Mouse (Mus musculus) heart, postnatal 14 days (tissue): Measurements from ENCODE around the gene Filip1. TPM values are rescaled to one million over a fixed set of nuclear protein-coding genes. Genes with fewer than 3 reads are reported as not detected.

Experiments used
- DNase-seq, 2 experiments: peaks; one replicate each; pipeline ENCODE4 v3.0.0; 2021 to 2022
- intact Hi-C: fragments of 180-260 bp; cut with DNase I; formaldehyde crosslinking; loops from one replicate; pipeline ENCODE4 v1.15.1; 2025
- total RNA-seq, 2 experiments: library from RNA; stranded (reverse); gene quantifications; 2 replicates each; pipeline ENCODE4 v1.2.3; 2021

Gene Filip1
- total RNA-seq, 2 experiments from 2014 or later: 117 to 120 TPM

GRCm38 (mm10) chr9:79920540-79920933 lies 92.1 kb downstream of the Filip1 start:
- intact Hi-C loops: loop anchor here (5.0 kb wide), 1 partner anchor 113 kb away; no protein-coding TSS in a partner anchor
- no peak for DNase-seq

- intact Hi-C loops: loop anchor here (5.0 kb wide), 2 partner anchors 57 to 113 kb away; no protein-coding TSS in a partner anchor
- DNase-seq: peak in 1 of 2 experiments; percentile 15
Measured at GRCm38 (mm10) chr9:79919750-79920539, 92.7 kb downstream of the Filip1 start.

GRCm38 (mm10) chr9:79919303-79919721 lies 93.3 kb downstream of the Filip1 start:
- intact Hi-C loops: loop anchor here (5.0 kb wide), 1 partner anchor 58 kb away; no protein-coding TSS in a partner anchor

GRCm38 (mm10) chr9:79918325-79919117 lies 94.1 kb downstream of the Filip1 start:
- DNase-seq: no peak
- intact Hi-C loops: loop anchor here (5.0 kb wide), 1 partner anchor 59 kb away; no protein-coding TSS in a partner anchor

More at GRCm38 (mm10) chr9:79919303-79919721, 93.3 kb downstream of the Filip1 start:
- DNase-seq: no peak

- intact Hi-C loops: no loop called here
- no peak for DNase-seq
Measured at GRCm38 (mm10) chr9:79914276-79914675, 98.4 kb downstream of the Filip1 start.

GRCm38 (mm10) chr9:79912971-79913370 lies 99.7 kb downstream of the Filip1 start:
- no peak for DNase-seq
- intact Hi-C loops: no loop called here

GRCm38 (mm10) chr9:79910166-79910565 lies 102.5 kb downstream of the Filip1 start:
- no peak for DNase-seq
- intact Hi-C loops: no loop called here

- no peak for DNase-seq
- intact Hi-C loops: no loop called here
Measured at GRCm38 (mm10) chr9:79898815-79899214, 113.8 kb downstream of the Filip1 start.

GRCm38 (mm10) chr9:79894665-79895064 lies 118.0 kb downstream of the Filip1 start:
- intact Hi-C loops: no loop called here
- no peak for DNase-seq

- no peak for DNase-seq
- intact Hi-C loops: no loop called here
Measured at GRCm38 (mm10) chr9:79893841-79894612, 118.6 kb downstream of the Filip1 start.

- DNase-seq: no peak
- intact Hi-C loops: no loop called here
Measured at GRCm38 (mm10) chr9:79892183-79892582, 120.5 kb downstream of the Filip1 start.

GRCm38 (mm10) chr9:79890488-79890887 lies 122.2 kb downstream of the Filip1 start:
- intact Hi-C loops: no loop called here
- DNase-seq: no peak

GRCm38 (mm10) chr9:79889132-79889531 lies 123.5 kb downstream of the Filip1 start:
- DNase-seq: no peak
- intact Hi-C loops: no loop called here

GRCm38 (mm10) chr9:79885244-79886210 lies 127.1 kb downstream of the Filip1 start:
- peak in 1 of 2 experiments; percentile 23 for DNase-seq
- intact Hi-C loops: no loop called here

- intact Hi-C loops: loop anchor here (5.0 kb wide), 1 partner anchor 89 kb away; no protein-coding TSS in a partner anchor
- DNase-seq: no peak
Measured at GRCm38 (mm10) chr9:79883139-79883538, 129.5 kb downstream of the Filip1 start.

GRCm38 (mm10) chr9:79880031-79880430 lies 132.6 kb downstream of the Filip1 start:
- DNase-seq: no peak

GRCm38 (mm10) chr9:79875522-79876131 lies 137.0 kb downstream of the Filip1 start:
- peak; percentile 45 to 57 for DNase-seq
- intact Hi-C loops: no loop called here

More at GRCm38 (mm10) chr9:79880031-79880430, 132.6 kb downstream of the Filip1 start:
- intact Hi-C loops: loop anchor here (5.0 kb wide), 1 partner anchor 92 kb away; no protein-coding TSS in a partner anchor

- intact Hi-C loops: no loop called here
- peak in 1 of 2 experiments; percentile 21 for DNase-seq
Measured at GRCm38 (mm10) chr9:79872598-79872997, 140.1 kb downstream of the Filip1 start.

- no peak for DNase-seq
- intact Hi-C loops: no loop called here
Measured at GRCm38 (mm10) chr9:79869512-79869911, 143.1 kb downstream of the Filip1 start.
